Mouse (Mus musculus) G1E-ER4 (cell line): ENCODE measurements at regions not wholly inside any gene's neighbourhood (a gene's known extent, or its start where the extent isn't known, plus 50 kb on each side); places are given as distances from the start of the nearest gene placed in this dataset.

Source experiments
- GATA1 ChIP-seq: IDR thresholded peaks from one replicate; pipeline ENCODE4 v1.8.0; 2012; ENCODE audit warnings: low read length, inconsistent platforms

DNA sequence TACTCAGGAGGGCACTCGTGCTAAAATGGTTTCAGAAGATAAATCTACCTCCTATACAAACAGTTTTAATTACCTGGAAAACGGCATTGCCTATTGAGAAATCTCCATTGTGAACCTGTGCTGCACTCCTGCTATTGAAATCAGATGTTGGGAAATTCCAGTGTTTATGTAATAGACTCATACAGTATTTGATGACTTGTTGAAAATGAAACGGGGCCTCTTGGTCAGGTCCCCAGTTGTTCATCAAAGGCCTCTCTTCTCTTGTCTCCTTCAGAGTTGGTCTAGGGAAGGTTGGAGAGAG is 246.8 kb upstream of the Meis1 start:
- TF ChIP-seq GATA1 = no peak

GRCm38 (mm10) chr11:19290971-19291370 is 272.2 kb upstream of the Meis1 start:
- TF ChIP-seq GATA1 = no peak

DNA sequence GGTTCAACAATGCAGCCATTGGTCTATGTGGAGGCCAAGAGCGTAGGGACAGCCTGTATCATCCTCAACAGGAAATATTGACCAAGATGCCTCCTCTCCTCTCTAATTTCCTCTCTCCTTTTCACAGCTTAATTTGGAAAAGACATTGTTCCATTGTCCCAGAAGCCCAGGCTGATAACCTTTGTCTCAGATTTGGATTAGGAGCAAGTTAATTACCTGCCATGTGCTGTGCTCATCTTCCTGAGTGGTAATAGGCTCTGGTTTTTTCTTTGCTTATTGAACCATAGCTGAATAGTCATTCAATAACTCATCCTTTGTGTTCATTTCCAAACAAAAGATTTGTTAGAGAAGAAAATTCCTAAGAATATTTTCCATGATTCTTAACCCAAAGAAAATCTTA is 280.6 kb upstream of the Meis1 start:
- no peak for TF ChIP-seq GATA1

GRCm38 (mm10) chr11:19306687-19307086 is 287.9 kb upstream of the Meis1 start:
- TF ChIP-seq GATA1 = no peak

DNA sequence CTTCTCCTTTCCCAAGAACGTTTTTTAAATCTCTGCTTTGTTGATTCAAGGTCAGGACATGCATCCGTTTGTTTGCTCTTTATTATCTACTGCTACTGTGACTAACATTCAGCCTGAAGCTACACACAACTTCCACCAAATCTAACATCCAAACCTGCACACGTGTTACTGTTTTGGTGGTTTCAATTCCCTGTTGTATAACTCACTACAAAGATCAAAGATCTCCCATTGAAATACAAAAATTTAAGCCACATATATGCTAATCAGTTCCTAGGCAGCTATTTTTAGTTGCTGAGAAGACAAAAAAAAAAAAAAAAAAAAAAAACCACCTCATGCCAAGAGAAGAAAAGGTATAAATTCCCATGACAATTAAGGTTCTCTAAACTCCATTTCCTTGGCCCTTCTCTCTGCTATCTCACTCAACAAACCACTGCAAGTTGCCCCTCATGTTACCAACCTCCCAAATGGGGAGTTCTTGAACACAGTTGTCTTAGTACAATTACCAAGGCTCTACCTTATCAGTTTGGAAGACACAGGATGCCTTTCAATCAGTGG is 312.0 kb upstream of the Meis1 start:
- no peak for TF ChIP-seq GATA1

DNA sequence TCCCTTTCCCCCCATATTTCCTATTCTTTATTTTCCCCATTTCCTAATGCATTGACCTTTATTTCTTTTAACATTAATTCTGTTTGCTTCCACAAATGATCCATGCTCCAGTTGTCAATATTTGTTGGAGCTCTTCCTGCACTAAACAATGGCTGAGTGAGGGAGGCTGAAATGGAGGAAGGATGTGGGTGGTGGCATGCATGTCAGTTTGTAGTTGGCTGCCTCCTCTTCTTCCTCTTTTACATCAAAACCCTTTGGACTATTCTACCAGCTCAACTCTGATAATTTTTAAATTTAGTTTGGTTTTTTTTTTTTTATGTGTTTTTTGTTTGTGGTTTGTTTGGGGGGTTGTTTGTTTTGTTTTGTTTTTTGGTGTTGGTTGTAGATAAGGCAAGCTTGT is 313.5 kb upstream of the Meis1 start:
- TF ChIP-seq GATA1 = no peak

DNA sequence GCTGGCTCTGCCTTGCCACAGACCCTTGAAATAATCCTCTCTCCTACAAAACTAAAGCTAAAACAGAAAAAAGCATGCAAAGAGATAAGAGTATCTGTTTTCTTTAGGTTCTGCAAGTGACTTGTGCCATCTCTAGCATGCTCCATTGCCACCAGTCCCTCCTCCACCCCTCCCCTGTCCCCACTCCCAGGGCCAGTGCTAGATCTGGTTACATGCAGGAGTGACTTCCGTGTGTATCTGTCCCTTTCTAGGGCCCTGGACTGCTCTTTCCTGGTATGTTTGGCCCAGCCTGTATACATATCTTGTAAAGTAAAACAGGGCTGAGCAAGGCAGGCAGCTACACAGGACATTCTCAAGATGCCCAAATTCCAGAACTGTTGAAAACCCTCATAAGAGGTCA is 313.9 kb upstream of the Meis1 start:
- TF ChIP-seq GATA1 = no peak

DNA sequence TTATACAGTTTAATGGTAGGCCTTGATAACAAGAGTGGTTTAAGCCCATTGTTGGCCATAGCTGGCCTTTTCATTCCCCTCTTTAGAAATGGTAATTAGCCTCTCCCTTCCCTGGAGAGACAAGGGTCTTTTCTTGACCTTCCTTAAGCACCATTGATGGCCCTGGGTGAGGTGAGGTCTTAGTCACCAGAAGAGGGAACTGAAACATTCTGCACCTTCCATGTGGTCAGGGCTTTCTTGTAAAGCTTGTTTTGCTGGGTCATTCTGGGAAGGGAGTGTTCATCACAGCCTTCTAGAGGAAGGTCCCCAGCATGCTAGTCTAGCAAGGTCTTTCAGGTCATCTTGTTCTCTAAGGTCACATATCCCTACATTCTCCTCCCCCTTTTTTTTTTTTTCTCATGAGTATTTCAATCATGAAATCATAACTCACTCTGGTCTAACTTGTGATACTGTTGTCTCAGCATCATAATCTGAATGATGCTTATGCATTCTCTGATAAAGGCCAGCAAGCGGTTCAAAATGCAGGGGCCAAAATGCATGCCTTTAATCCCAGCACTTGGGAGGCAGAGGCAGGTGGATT is 315.2 kb upstream of the Meis1 start:
- TF ChIP-seq GATA1 = no peak

DNA sequence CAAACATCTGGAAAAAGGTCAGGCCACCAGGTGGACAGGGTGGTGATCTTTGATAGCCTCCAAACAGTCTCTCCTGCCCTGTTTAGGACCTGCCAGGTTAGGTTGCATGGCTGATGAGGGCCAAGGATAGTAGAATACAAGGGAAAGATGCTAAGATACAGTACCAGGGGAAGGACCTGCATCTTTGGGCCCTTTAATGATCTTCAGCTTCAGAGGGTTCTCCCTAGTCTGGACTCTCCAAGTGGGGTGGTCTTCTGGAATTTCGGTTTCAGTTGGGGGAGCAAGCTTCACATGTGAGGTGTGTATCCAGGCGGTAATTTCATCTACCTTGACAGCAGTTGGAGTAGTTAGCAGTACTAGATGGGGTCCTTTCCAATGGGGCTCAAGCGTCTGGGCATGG is 316.6 kb upstream of the Meis1 start:
- TF ChIP-seq GATA1 = no peak

DNA sequence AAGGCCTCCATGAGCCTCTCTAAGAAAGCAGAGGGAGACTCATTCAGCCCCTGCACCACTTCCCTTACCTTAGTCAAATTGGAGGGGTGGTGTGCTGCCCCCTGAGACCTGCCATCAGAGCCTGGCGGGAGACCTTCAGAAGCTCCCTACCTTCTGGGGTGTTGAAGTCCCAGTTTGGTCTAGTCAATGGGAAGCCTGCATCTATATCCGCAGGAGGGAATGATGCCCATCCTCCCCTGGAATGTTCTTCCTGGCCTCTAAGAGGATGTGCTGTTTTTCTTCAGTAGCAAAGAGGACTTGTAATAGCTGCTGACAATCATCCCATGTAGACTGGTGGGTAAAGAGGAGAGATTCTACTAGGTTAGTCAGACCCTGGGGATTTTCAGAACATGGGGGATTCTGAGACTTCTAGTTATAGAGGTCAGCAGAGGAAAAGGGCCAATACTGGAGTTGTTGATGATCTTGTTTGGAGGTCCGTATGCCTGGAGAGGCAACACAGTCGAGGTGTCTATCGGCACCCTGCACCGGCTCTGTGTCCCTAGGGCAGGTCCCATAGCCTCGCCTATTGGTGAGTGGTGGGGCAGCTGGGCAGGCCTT is 321.0 kb upstream of the Meis1 start:
- TF ChIP-seq GATA1 = no peak

GRCm38 (mm10) chr11:19340889-19341288 is 322.1 kb upstream of the Meis1 start:
- no peak for TF ChIP-seq GATA1

DNA sequence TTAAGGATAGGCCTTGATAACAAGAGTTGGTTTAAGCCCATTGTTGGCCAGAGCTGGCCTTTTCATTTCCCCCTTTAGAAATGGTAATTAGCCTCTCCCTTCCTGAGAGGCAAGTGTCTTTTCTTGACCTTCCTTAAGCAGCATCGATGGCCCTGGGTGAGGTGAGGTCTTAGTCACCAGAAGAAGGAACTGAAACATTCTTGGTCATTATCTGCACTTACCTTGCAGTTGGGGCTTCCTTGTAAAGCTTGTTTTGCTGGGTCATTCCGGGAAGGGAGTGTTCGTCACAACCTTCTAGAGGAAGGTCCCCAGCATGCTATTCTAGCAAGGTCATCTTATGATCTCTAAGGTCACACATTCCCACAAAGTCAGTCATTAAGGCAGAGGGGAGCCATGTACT is 322.6 kb upstream of the Meis1 start:
- TF ChIP-seq GATA1 = no peak

DNA sequence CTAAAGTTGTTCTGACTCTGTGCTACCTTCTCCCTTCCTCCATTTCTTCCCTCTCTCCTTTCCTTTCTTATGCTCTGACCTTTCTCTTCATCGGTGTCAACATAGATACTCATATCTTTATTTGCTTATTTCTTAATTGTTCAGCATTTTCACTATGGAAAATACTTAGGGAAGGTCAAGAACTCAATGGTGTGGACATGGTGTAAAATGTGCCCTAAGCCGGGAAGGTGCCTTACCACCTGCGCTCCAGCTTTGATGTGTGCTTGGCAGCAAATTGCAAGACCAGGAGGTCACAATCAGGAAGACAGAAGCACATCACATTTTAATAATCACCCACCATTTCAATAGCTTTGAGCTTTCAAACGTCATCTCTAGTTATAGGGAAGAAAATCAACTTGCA is 324.0 kb upstream of the Meis1 start:
- no peak for TF ChIP-seq GATA1

- TF ChIP-seq GATA1 = no peak
Observed at GRCm38 (mm10) chr11:19346276-19346826, 327.6 kb upstream of the Meis1 start.

DNA sequence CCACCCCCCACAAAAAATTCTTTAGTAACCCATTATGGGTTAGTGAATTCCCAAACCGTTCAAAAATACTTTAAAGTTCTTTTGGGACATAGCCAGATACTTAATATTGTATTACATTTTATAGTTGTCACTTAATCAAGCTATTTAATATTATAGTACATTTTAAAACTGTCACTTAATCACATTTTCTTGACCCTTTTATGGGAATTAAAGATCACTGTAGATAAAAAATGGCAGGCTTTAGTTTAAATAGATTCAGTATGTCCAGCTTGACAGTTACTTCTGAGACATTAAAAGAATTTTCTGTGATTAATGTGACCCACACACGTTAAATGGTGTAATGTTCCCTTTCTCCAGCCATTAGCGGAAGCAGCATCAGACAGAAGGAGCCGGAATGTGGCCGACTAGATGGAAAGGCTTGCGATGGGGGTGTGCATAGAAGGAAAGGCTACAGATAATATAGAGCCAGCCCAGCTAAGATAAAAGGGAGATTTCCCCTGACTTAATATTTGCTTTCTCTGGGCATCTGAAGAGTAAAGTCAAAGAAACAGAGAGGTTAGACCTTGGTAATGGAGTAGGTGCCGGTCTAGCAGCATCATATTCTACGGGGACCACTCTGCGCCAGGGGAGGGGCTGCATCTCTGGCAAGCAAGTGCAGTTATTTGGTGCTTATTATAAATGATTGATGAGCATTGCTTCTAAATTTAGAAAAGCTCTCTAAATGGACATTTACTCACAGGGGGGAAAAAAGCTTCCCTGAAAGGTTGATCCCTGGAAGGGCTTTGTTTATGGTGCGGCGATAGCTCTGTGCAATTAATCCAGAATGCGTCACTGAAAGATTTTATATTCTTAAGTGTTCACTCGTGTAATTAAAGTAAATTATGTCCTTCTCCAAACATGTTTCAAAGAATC is 331.8 kb upstream of the Meis1 start:
- TF ChIP-seq GATA1 = no peak

DNA sequence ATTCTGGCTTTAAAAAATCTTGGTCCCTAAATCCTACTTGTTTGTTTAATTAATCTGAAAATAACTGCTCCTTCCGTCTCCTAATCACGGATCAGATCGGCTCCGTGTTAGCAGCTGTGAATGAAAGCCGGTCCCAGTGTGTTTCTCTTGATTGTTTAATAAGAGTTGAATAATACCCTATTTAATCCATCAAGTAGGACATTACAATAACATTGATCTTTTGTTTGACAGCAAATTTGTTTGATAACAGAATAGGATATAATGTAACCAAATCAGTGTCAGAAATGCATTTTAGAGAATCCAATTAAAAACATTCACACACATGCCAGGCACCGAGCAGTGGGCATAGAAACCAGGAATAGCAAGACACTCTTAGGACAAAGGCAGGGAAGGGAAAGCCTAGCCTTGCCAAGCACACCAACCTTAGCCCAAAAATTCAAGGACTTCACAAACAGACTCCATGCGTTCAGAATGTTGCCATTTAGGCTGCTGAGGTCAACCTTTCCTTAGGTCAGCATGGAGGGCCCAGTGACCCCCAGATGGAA is 332.5 kb upstream of the Meis1 start:
- TF ChIP-seq GATA1 = no peak

DNA sequence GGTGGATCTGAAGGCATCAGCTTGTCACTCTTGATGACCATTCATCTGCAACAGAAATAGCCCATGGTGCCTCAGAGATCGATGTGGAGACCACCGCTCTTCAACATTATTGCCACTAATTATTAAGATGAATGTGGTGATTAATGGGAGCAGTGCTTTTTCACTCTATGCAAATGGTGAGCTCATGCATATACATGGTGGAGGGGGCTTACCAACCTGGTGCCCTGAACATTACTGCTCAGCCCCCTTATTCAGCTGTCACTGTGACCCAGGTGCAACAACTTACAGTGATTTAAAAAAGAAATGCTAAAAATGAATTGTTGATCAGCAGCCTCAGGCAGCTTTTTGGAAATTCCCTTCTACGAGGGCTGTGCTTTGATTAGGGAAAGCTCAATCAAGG is 334.9 kb upstream of the Meis1 start:
- TF ChIP-seq GATA1 = no peak
